Mouse (Mus musculus): Measurements from ENCODE around the gene Lag3. TPM values are rescaled to one million over a fixed set of nuclear protein-coding genes. Genes with fewer than 3 reads are reported as not detected.

The Lag3 gene
- polyA plus RNA-seq, 1 experiment from 2014 or later = 2.6 TPM

DNA sequence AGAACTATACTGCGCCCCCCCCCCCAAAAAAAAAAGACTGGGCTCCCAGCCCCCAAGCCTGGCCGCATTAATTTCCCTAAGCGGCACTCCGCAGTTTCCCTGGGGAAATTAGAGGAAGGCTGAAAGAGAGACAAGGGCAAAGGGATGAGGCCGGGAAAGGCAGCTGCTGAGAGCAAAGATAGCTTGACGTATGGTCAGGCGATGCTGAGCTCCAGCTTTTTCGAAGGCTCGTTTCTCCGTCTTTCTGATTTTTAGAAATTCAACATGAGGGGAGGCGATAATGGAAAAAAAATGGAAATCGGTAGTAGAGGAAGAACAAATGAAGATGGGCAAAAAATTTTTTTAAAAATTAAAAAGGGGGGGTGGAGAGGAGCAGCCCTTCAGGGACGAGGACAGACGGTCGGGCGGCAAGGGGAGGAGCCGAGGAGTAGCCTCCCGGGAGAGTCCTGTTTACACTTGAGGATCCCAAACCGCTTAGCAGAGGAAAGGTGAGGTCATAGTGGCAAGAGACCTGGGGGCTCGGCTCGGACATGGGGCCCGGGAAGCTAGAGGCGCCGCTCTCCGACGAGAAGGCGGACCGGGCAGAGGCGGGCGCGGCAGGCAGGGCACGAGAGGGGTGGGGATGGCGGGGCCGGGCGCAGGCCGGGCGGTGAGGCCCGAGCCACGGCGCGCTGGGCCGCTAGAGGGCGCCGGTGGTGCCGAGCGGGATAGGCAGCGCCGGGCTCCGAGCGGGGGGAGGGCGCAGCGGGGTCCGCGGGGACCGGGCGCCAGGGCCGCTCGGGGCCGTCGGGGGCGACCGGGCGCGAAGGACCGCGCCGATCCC lies 5.4 kb upstream of the Lag3 start:
- H3K9ac ChIP-seq (replicated peaks; ENCODE audit: low read depth, low read length) = peak overlapping the region; percentile 100
- no peaks in the 10 kb centered on the region for H3K27me3 ChIP-seq (ENCODE audit: control insufficient read depth, insufficient read depth, low read length)
- peaks cover 21% of the 10 kb centered on the region for H3K36me3 ChIP-seq (ENCODE audit: control insufficient read depth, insufficient read depth, low read length)
- peak overlapping the region; percentile 100 for H3K4me2 ChIP-seq (ENCODE audit: low read depth, low read length)
- whole genome bisulfite sequencing = under 1% methylated on average over 45 of the region's 67 CpGs
- H3K27ac ChIP-seq (ENCODE audit: low read depth, low read length) = peak overlapping the region; percentile 100
- ATAC-seq (ENCODE audit: low read depth) = peak; percentile 62
- peaks cover 31% of the 10 kb centered on the region for H3K4me1 ChIP-seq (ENCODE audit: control insufficient read depth, insufficient read depth, low read length)
- H3K9me3 ChIP-seq (ENCODE audit: control insufficient read depth, low read length) = no peaks in the 10 kb centered on the region
- H3K4me3 ChIP-seq (ENCODE audit: low read depth, low read length) = peak overlapping the region; percentile 91

DNA sequence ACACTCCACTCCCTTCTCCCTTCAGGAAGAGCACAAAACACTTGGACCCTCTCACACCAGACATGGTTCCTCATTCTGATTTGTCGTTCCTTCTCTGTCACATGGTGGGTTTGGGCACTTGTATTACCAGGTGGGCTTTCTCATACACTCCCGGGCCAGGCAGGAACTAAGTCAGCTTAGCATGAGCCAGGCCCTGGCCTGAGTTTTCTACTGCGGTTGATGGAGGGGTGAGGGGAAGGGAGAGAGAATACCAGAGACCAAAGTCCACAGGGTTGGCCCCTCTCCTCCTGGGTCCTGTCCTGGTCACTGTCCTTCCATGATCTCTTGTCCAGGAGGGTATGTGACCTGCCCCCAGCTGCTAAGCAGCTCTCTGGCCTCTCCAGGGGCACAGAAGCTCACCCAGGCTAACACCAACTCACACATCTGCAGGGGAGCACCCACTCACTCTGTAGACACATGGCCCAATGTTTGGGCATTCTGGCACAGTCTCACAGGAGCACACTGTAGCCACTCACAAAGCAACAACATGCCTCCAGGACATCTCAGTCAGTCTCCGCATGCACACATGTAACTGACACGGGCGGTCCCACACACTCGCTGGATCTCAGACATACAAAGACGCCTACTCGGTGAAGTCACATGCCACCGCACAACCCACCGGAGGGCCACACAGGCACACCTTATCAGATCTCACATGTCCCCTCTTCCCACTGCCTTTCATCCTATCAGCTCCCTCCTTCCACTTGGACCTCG lies 4.6 kb upstream of the Lag3 start:
- H3K9ac ChIP-seq (replicated peaks; ENCODE audit: low read depth, low read length) = peak overlapping the region; percentile 100
- peak overlapping the region; percentile 100 for H3K27ac ChIP-seq (ENCODE audit: low read depth, low read length)
- peak overlapping the region; percentile 100 for H3K4me2 ChIP-seq (ENCODE audit: low read depth, low read length)
- H3K27me3 ChIP-seq (ENCODE audit: control insufficient read depth, insufficient read depth, low read length) = no peaks in the 10 kb centered on the region
- H3K9me3 ChIP-seq (ENCODE audit: control insufficient read depth, low read length) = no peaks in the 10 kb centered on the region
- H3K4me3 ChIP-seq (ENCODE audit: low read depth, low read length) = peak overlapping the region; percentile 91
- peaks cover 21% of the 10 kb centered on the region for H3K36me3 ChIP-seq (ENCODE audit: control insufficient read depth, insufficient read depth, low read length)
- H3K4me1 ChIP-seq (ENCODE audit: control insufficient read depth, insufficient read depth, low read length) = peaks cover 31% of the 10 kb centered on the region
- ATAC-seq (ENCODE audit: low read depth) = no peak
- WGBS = 5% methylated on average over 12 of the region's 12 CpGs

DNA sequence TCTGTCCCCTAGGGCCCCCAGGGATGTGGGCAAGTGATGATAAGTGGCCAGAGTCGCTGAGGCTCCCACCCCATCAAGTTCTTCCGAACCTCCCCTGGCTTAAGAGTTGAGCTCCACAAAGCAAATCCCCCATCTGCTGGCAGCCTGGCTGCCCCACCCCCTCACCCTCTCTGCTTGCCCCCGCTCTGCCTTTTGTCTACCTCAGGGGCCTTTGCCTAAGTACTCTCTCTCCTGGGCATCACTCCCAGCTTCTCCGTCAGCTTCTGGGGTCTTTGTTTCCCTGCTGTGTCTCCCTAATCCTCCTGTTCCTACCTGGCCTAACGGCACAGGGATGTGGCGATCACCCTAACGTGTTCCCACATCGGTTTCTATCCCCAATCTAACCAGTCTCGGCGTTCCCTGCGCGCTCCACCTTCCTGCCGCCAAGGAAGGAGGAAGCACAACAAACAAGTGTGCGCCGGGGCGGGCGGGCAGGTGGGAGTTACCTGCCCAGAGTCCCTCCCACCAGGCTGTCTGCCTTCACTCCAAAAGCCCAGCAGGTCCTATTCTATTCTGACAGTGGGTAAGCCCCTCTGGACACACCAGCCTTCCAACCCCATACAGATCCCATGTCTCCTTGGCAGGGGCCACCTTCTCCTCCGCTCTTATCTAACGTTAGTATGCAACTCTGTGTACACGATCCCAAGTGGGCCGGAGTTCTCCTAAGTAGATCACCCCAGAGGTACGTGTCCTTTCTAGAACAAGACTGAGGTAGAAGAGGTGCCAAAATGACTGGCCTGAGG lies 3.8 kb upstream of the Lag3 start:
- Histone ChIP-seq H3K27ac (ENCODE audit: low read depth, low read length) (peak overlapping the region; percentile 100), H3K36me3 (ENCODE audit: control insufficient read depth, insufficient read depth, low read length) (peaks cover 21% of the 10 kb centered on the region), H3K4me2 (ENCODE audit: low read depth, low read length) (peak overlapping the region; percentile 100), H3K4me3 (ENCODE audit: low read depth, low read length) (peak overlapping the region; percentile 91), H3K9ac (replicated peaks; ENCODE audit: low read depth, low read length) (peak overlapping the region; percentile 100), H3K4me1 (ENCODE audit: control insufficient read depth, insufficient read depth, low read length) (peaks cover 26% of the 10 kb centered on the region), H3K27me3 (ENCODE audit: control insufficient read depth, insufficient read depth, low read length) (no peaks in the 10 kb centered on the region), H3K9me3 (ENCODE audit: control insufficient read depth, low read length) (no peaks in the 10 kb centered on the region)
- WGBS = 13% methylated on average over 21 of the region's 22 CpGs
- ATAC-seq (ENCODE audit: low read depth) = no peak

DNA sequence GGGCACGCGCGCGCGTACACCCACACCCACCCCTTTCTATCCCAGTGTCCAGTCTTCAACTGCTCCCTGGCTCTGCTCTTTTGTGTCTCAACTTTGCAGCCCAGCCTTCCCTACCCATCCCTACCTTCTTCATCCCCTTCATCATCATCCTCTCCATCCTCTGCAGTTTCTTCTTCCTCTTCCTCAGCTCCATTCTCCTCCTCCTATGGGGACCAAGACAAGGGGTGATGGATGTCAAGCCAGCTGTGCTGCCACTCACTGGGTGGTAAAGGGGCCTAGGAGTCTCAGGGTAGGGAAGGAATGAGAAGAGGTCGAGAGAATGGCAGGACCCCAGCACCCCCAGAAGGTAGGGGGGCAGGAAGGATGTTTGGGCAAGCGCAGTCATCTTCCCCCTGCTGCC lies 3.0 kb upstream of the Lag3 start:
- Histone ChIP-seq H3K4me3 (ENCODE audit: low read depth, low read length) (peak overlapping the region; percentile 91), H3K9me3 (ENCODE audit: control insufficient read depth, low read length) (no peaks in the 10 kb centered on the region), H3K36me3 (ENCODE audit: control insufficient read depth, insufficient read depth, low read length) (peaks cover 21% of the 10 kb centered on the region), H3K4me1 (ENCODE audit: control insufficient read depth, insufficient read depth, low read length) (peaks cover 28% of the 10 kb centered on the region), H3K4me2 (ENCODE audit: low read depth, low read length) (peak overlapping the region; percentile 100), H3K9ac (replicated peaks; ENCODE audit: low read depth, low read length) (peak overlapping the region; percentile 100; the same call in 1 of the 2 replicates), H3K27ac (ENCODE audit: low read depth, low read length) (peak overlapping the region; percentile 100), H3K27me3 (ENCODE audit: control insufficient read depth, insufficient read depth, low read length) (no peaks in the 10 kb centered on the region)
- no peak for ATAC-seq (ENCODE audit: low read depth)
- WGBS = 81% methylated on average over 7 of the region's 7 CpGs

DNA sequence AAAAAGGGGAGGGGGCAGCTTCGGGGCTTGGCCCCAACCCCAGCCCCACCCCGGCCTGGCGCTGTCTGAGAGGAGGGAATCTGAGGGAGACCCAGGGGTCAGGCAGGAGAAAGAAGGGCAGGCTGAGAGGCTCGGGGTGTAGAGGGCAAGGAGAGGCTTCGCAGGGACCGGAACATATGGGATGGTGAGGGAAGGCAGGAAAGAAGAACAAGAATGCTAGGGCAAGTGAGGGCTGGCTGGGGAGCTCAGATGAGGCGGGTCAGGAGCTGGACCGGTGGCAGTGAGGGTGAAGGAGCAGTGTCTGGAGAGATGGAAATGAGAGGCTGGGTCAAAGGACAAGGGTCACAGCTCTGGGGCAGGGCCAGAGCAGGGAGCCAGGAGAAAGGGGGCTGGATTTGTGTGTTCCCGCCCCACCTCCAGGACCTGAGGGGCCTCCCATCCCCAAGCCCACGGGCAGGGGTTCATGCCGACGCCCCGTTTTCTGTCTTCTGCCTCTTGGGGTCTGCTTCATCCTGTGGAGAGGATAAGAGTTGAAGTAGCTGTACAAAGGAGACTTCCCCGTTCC lies 2.3 kb upstream of the Lag3 start:
- no peak overlapping the region for H3K27ac ChIP-seq (ENCODE audit: low read depth, low read length)
- WGBS = 73% methylated on average over 14 of the region's 14 CpGs
- no peak overlapping the region for H3K4me2 ChIP-seq (ENCODE audit: low read depth, low read length)
- no peak overlapping the region for H3K9ac ChIP-seq (replicated peaks; ENCODE audit: low read depth, low read length)
- H3K4me1 ChIP-seq (ENCODE audit: control insufficient read depth, insufficient read depth, low read length) = peaks cover 28% of the 10 kb centered on the region
- no peaks in the 10 kb centered on the region for H3K9me3 ChIP-seq (ENCODE audit: control insufficient read depth, low read length)
- H3K4me3 ChIP-seq (ENCODE audit: low read depth, low read length) = no peak overlapping the region
- ATAC-seq (ENCODE audit: low read depth) = no peak
- peaks cover 21% of the 10 kb centered on the region for H3K36me3 ChIP-seq (ENCODE audit: control insufficient read depth, insufficient read depth, low read length)
- H3K27me3 ChIP-seq (ENCODE audit: control insufficient read depth, insufficient read depth, low read length) = no peaks in the 10 kb centered on the region

DNA sequence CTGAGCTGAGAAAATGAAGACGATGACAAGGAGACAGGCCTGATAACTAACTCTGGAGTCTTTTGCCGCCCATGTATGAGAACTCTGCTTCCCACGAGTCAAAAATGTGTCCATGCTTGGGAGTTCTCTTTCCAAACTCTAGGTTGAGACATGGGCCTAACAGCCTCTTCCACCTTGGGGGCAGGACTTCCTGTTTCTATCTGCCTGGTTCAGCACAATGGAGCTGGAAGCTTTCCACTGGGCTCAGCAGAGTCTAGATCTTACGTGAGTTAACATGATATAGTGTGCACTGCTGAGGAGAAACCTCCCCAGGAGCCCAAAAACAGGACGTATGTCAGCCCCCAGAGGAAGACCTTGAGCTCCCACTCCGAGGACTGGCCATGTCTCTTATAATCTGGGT lies 1.7 kb upstream of the Lag3 start:
- H3K4me1 ChIP-seq (ENCODE audit: control insufficient read depth, insufficient read depth, low read length) = peaks cover 26% of the 10 kb centered on the region
- WGBS = 69% methylated on average over 6 of the region's 6 CpGs
- peak overlapping the region; percentile 12; the same call in 1 of the 2 replicates for H3K27ac ChIP-seq (ENCODE audit: low read depth, low read length)

DNA sequence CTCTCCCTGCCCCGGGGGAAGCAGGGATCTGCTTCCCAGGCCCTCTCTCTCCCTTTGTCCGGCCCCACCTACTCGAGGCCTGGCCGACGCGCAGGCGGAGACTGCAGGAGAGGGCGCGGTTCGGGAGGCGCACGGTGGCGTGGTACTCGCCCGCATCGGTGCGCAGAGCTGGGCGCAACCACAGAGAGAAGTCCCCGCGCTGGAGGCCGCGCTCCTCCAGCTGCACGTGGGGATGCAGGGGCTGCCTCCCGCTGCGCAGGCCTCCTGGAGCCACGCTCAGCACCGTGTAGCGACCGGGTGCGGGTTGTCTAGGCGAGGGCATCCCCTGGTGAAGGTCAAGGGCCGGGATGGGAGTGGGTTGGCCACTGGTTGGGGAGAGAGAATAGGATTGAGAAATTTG lies 1.5 kb downstream of the Lag3 start:
- Histone ChIP-seq H3K9ac (replicated peaks; ENCODE audit: low read depth, low read length) (peak overlapping the region; percentile 28; the same call in 1 of the 2 replicates), H3K27ac (ENCODE audit: low read depth, low read length) (no peak overlapping the region), H3K4me3 (ENCODE audit: low read depth, low read length) (no peak overlapping the region), H3K9me3 (ENCODE audit: control insufficient read depth, low read length) (no peaks in the 10 kb centered on the region), H3K4me1 (ENCODE audit: control insufficient read depth, insufficient read depth, low read length) (peaks cover 21% of the 10 kb centered on the region), H3K36me3 (ENCODE audit: control insufficient read depth, insufficient read depth, low read length) (peaks cover 21% of the 10 kb centered on the region), H3K27me3 (ENCODE audit: control insufficient read depth, insufficient read depth, low read length) (no peaks in the 10 kb centered on the region), H3K4me2 (ENCODE audit: low read depth, low read length) (peak overlapping the region; percentile 27; the same call in 1 of the 2 replicates)
- peak; percentile 9; the same call in 1 of the 2 replicates for ATAC-seq (ENCODE audit: low read depth)
- WGBS = under 1% methylated on average over 32 of the region's 32 CpGs

More for the DNA sequence above, 1.7 kb upstream of the Lag3 start:
- H3K9me3 ChIP-seq (ENCODE audit: control insufficient read depth, low read length) = no peaks in the 10 kb centered on the region
- H3K4me3 ChIP-seq (ENCODE audit: low read depth, low read length) = no peak overlapping the region
- H3K27me3 ChIP-seq (ENCODE audit: control insufficient read depth, insufficient read depth, low read length) = no peaks in the 10 kb centered on the region
- H3K9ac ChIP-seq (replicated peaks; ENCODE audit: low read depth, low read length) = no peak overlapping the region
- ATAC-seq (ENCODE audit: low read depth) = no peak
- H3K36me3 ChIP-seq (ENCODE audit: control insufficient read depth, insufficient read depth, low read length) = peaks cover 21% of the 10 kb centered on the region
- no peak overlapping the region for H3K4me2 ChIP-seq (ENCODE audit: low read depth, low read length)

DNA sequence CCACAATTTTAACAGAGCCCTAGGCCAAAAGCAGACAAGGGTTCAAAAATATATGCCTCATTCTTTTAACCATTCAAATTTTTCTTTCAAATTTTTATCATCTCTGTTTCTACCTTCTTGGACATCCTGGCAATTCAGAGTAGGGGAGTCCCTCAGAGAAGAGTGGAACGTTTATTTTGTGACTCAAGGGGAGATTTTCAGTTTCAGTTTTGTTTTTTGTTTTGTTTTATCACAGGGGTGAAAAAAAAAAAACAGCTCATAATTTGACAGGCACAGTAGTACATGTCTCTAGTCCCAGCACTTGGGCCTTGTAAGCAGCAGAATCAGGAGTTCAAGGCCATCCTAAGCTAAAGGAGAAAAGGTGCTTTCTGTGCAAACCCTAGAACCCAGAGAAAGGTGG lies 3.7 kb downstream of the Lag3 start:
- peaks cover under 1% of the 10 kb centered on the region; the same call in 1 of the 2 replicates for H3K36me3 ChIP-seq (ENCODE audit: control insufficient read depth, insufficient read depth, low read length)
- no peak overlapping the region for H3K9ac ChIP-seq (replicated peaks; ENCODE audit: low read depth, low read length)
- H3K4me2 ChIP-seq (ENCODE audit: low read depth, low read length) = no peak overlapping the region
- no peak overlapping the region for H3K4me3 ChIP-seq (ENCODE audit: low read depth, low read length)
- H3K9me3 ChIP-seq (ENCODE audit: control insufficient read depth, low read length) = no peaks in the 10 kb centered on the region
- ATAC-seq (ENCODE audit: low read depth) = no peak
- H3K27ac ChIP-seq (ENCODE audit: low read depth, low read length) = no peak overlapping the region
- H3K4me1 ChIP-seq (ENCODE audit: control insufficient read depth, insufficient read depth, low read length) = peaks cover 23% of the 10 kb centered on the region; the same call in 1 of the 2 replicates
- WGBS = 81% methylated on average over 1 of the region's 1 CpGs
- H3K27me3 ChIP-seq (ENCODE audit: control insufficient read depth, insufficient read depth, low read length) = no peaks in the 10 kb centered on the region
